Mouse (Mus musculus): Measurements from ENCODE around the gene Ube2u. TPM values are rescaled to one million over a fixed set of nuclear protein-coding genes. Genes with fewer than 3 reads are reported as not detected.

The Ube2u gene
- total RNA-seq, 2 experiments from 2014 or later: not detected

DNA sequence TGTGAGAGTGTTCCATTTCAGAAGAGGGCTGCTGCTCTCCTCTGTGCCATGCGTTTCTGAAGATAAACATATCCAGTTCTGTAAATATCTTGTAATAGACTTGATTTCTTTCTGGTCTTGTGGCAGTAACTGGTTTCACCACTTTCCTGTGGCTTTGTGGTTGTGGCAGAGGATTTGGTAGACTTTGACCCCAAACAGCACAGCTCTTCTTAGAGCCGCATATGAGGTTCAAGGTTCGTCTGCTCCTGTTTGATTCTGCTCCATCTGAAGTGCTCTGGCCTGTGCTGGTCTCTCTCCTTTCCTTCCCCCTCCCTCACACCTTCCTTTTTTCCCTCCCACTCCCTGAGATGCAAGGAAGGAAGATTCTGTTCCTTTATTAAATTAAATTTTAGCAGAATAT, 60.8 kb downstream of the Ube2u start:
- DNase-seq (ENCODE audit: low spot score in 2 of 2): no peak

DNA sequence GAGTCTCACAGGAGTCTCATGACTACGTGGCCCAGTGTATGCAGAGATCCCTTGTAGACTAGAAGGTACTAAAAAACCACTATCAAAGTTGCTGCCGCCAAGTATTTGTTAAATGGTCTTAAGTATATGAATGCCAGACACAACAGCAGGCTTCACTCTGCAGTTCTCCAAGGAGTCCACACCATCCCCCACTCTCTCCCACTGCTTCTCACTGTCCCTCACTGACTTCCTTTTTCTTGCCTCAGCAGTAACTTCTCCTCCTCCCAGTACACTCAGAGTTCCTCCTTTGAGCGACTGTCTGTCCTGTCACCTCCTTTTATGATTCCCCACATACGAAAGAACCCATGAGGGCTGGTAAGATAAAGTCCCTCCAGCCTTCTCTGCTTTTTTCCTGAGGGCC, 69.3 kb downstream of the Ube2u start:
- no peak for DNase-seq (ENCODE audit: low spot score in 2 of 2)

DNA sequence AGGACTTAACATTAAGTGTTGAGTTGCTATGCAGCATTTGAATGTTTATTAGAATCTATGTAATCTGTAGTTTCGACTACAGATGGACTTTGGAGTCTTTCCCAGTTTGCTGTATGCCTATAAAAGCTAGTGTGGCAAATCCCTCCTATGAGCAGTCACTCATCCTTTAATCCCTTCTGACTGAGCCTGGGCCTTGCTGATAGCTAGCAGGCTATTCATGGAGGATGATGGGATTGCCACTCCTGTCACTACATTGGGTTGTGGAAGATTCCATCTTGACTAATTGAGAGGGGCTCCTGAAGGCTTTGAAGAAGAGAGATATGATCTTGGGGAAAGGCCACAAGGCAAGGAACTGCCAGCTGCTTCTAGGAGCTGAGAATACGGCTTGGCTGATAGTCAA, 74.6 kb downstream of the Ube2u start:
- no peak for DNase-seq (ENCODE audit: low spot score in 2 of 2)

DNA sequence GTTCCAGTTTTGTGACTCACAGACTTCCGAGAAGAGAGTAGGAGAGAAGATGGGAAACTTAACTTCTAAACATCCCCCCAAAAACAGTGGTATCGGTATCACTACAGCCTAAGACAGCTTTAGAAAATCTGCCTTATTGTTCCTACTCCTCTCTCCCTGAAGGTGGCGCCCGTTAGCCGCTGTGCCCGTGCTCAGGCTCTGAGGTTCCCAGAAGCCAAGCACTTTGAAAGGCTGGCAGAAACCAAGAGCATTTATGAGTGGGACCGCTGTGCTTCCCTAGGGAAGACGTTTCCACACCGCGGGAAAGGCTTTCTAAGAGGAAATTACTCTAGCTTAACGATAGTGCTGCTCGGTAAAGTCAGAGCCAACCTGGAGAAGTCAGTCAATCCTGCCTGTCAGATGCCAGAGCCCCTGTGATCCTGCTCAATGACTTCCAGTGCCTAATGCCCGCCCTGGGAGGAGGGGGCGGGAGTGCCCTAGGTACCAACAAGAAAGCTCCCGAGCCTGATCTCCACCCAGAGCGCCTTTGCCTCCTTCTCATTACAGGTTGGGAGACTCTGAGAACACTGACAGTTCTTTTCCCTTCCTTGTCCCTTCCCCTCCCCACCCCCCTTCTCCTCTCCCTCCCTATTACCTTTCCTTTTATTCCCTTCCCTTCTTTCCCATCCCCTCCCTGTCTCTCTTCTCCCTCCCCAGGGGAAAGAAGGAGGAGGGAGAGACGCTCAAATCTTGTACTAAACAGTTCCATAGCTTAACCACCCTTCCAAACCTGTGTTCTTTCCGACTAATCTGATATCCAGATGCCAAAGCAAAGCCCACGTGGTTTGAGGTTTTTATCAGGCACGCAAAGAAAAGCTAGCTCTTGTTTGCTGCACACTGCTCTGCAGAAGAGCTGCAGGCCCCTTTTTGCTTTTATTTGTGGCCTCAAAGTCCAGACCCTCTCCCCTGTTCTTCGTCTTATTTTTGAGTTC, 109.9 kb downstream of the Ube2u start:
- peak; percentile 54 to 73 for DNase-seq (ENCODE audit: low spot score in 2 of 2)

DNA sequence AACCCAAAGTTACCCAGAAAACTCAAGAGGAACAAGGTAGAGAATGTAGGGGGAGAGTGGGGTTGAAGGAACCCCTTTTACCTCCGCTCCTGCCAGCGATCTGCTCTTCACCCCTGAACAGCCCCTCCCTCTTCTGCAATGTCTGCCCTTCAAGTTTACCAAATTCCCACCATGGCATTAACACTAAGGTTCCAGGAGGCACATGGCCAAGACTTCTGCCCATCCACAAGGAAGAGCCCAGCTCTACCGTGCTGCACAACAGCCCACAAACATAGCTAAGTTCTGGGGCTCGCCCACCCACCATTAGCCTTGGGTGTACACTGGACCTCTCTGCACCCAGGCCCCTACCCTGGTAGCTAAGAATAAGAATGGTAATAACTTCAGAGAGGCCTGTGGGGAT, 117.1 kb downstream of the Ube2u start:
- DNase-seq (ENCODE audit: low spot score in 2 of 2): no peak

DNA sequence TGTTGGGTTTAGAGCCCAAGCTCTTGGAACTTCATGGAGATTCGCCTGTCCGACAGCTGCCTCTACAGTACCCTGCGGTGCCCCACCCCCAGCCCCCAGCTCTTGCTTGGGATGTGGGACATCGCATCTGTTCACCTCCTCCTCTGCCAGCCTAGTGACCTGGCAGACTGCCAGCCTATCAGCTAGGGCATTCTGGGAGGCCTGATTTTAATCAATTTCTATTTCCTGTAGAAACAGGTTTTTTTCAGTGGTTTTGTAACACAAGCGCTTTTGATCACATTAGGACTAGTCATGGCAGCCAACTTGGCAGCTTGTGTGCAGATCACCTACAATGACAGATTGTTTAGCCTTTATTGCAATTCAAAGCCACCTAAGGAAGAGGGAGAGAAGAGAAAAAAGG, 118.0 kb downstream of the Ube2u start:
- peak in 1 of 2 experiments; percentile 13 for DNase-seq (ENCODE audit: low spot score in 2 of 2)

DNA sequence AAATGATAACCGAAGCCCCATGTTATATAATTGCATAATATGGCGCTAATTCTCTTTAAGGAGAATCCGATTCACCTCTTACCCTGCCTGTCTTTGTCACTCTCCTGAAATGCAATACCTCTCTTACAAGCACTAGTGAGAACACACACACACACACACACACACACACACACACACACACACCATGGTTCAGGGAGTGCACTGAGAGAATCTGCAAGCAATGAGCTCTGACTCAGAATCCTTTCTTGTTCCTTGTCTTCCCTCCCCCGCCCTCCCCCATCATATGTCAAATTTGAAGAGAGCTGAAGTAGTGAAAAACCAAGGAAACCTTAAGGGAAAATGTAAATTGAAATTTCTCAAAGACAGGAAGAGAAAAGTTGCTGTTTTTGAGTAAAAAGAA, 118.4 kb downstream of the Ube2u start:
- no peak for DNase-seq (ENCODE audit: low spot score in 2 of 2)

Data from gastrocnemius, postnatal 4 days (tissue).